Mouse (Mus musculus): ENCODE measurements at regions not wholly inside any gene's neighbourhood (a gene's known extent, or its start where the extent isn't known, plus 50 kb on each side); places are given as distances from the start of the nearest gene placed in this dataset.

GRCm38 (mm10) chr19:26051478-26052215, 379.4 kb downstream of the Dmrt2 start:
- H3K9ac ChIP-seq = no peak overlapping the region
- no peak for ATAC-seq (ENCODE audit: low read depth)
- WGBS (ENCODE audit: insufficient replicate concordance) = 45% methylated on average over 9 of the region's 9 CpGs
- H3K4me3 ChIP-seq (replicated peaks) = no peak overlapping the region
- H3K4me1 ChIP-seq (replicated peaks) = no peaks in the 10 kb centered on the region
- H3K36me3 ChIP-seq = no peaks in the 10 kb centered on the region
- no peak for DNase-seq
- H3K27ac ChIP-seq = no peak overlapping the region
- H3K27me3 ChIP-seq = no peaks in the 10 kb centered on the region
- H3K4me2 ChIP-seq = no peak overlapping the region
- H3K9me3 ChIP-seq (replicated peaks) = no peaks in the 10 kb centered on the region

GRCm38 (mm10) chr19:26059668-26060067, 387.5 kb downstream of the Dmrt2 start:
- Histone ChIP-seq H3K27ac (no peak overlapping the region), H3K4me1 (replicated peaks) (no peaks in the 10 kb centered on the region), H3K36me3 (no peaks in the 10 kb centered on the region), H3K27me3 (no peaks in the 10 kb centered on the region), H3K4me3 (replicated peaks) (no peak overlapping the region), H3K4me2 (no peak overlapping the region), H3K9me3 (replicated peaks) (no peaks in the 10 kb centered on the region), H3K9ac (no peak overlapping the region)
- WGBS (ENCODE audit: insufficient replicate concordance) = 75% methylated on average over 2 of the region's 2 CpGs
- ATAC-seq (ENCODE audit: low read depth) = no peak
- no peak for DNase-seq

- Histone ChIP-seq H3K4me2 (no peak overlapping the region), H3K4me3 (replicated peaks) (no peak overlapping the region), H3K4me1 (replicated peaks) (no peaks in the 10 kb centered on the region), H3K27me3 (no peaks in the 10 kb centered on the region), H3K27ac (no peak overlapping the region), H3K36me3 (no peaks in the 10 kb centered on the region), H3K9ac (no peak overlapping the region), H3K9me3 (replicated peaks) (no peaks in the 10 kb centered on the region)
- 55% methylated on average over 2 of the region's 2 CpGs for WGBS (ENCODE audit: insufficient replicate concordance)
- no peak for ATAC-seq (ENCODE audit: low read depth)
- no peak for DNase-seq
Measured at GRCm38 (mm10) chr19:26068553-26068952, 396.3 kb downstream of the Dmrt2 start.

- H3K9me3 ChIP-seq (replicated peaks) = no peaks in the 10 kb centered on the region
- no peak overlapping the region for H3K27ac ChIP-seq
- 67% methylated on average over 3 of the region's 3 CpGs for WGBS (ENCODE audit: insufficient replicate concordance)
- no peak overlapping the region for H3K4me3 ChIP-seq (replicated peaks)
- DNase-seq (no peak), ATAC-seq (ENCODE audit: low read depth) (no peak)
- no peaks in the 10 kb centered on the region for H3K4me1 ChIP-seq (replicated peaks)
- H3K36me3 ChIP-seq = no peaks in the 10 kb centered on the region
- no peak overlapping the region for H3K4me2 ChIP-seq
- no peak overlapping the region for H3K9ac ChIP-seq
- no peaks in the 10 kb centered on the region for H3K27me3 ChIP-seq
Measured at GRCm38 (mm10) chr19:26069908-26070307, 397.7 kb downstream of the Dmrt2 start.

GRCm38 (mm10) chr19:26088318-26088717, 416.1 kb downstream of the Dmrt2 start:
- WGBS (ENCODE audit: insufficient replicate concordance) = 41% methylated on average over 3 of the region's 3 CpGs
- ATAC-seq (ENCODE audit: low read depth) = no peak
- no peak overlapping the region for H3K4me2 ChIP-seq

GRCm38 (mm10) chr19:26091386-26091785, 419.2 kb downstream of the Dmrt2 start:
- Histone ChIP-seq H3K36me3 (no peaks in the 10 kb centered on the region), H3K9ac (no peak overlapping the region), H3K9me3 (replicated peaks) (no peaks in the 10 kb centered on the region), H3K27ac (no peak overlapping the region), H3K4me1 (replicated peaks) (no peaks in the 10 kb centered on the region), H3K4me2 (no peak overlapping the region), H3K27me3 (no peaks in the 10 kb centered on the region), H3K4me3 (replicated peaks) (no peak overlapping the region)
- ATAC-seq (ENCODE audit: low read depth) (no peak), DNase-seq (no peak)
- 56% methylated on average over 8 of the region's 8 CpGs for WGBS (ENCODE audit: insufficient replicate concordance)

More at GRCm38 (mm10) chr19:26088318-26088717, 416.1 kb downstream of the Dmrt2 start:
- Histone ChIP-seq H3K4me3 (replicated peaks) (no peak overlapping the region), H3K9me3 (replicated peaks) (no peaks in the 10 kb centered on the region), H3K36me3 (no peaks in the 10 kb centered on the region), H3K9ac (no peak overlapping the region), H3K4me1 (replicated peaks) (no peaks in the 10 kb centered on the region), H3K27me3 (no peaks in the 10 kb centered on the region), H3K27ac (no peak overlapping the region)
- DNase-seq = no peak

- WGBS (ENCODE audit: insufficient replicate concordance) = 69% methylated on average over 1 of the region's 1 CpGs
- no peaks in the 10 kb centered on the region for H3K36me3 ChIP-seq
- ATAC-seq (ENCODE audit: low read depth) = no peak
- no peak overlapping the region for H3K27ac ChIP-seq
- H3K27me3 ChIP-seq = no peaks in the 10 kb centered on the region
- no peaks in the 10 kb centered on the region for H3K4me1 ChIP-seq (replicated peaks)
- no peak overlapping the region for H3K4me2 ChIP-seq
- DNase-seq = no peak
- H3K9me3 ChIP-seq (replicated peaks) = no peaks in the 10 kb centered on the region
- H3K9ac ChIP-seq = no peak overlapping the region
- no peak overlapping the region for H3K4me3 ChIP-seq (replicated peaks)
Measured at GRCm38 (mm10) chr19:26093844-26094243, 421.6 kb downstream of the Dmrt2 start.

GRCm38 (mm10) chr19:26114326-26114725, 442.1 kb downstream of the Dmrt2 start:
- H3K9ac ChIP-seq = no peak overlapping the region
- no peaks in the 10 kb centered on the region for H3K9me3 ChIP-seq (replicated peaks)
- DNase-seq (no peak), ATAC-seq (ENCODE audit: low read depth) (no peak)
- no peak overlapping the region for H3K27ac ChIP-seq
- H3K36me3 ChIP-seq = no peaks in the 10 kb centered on the region
- no peaks in the 10 kb centered on the region for H3K27me3 ChIP-seq
- H3K4me1 ChIP-seq (replicated peaks) = no peaks in the 10 kb centered on the region
- 57% methylated on average over 6 of the region's 6 CpGs for WGBS (ENCODE audit: insufficient replicate concordance)
- H3K4me2 ChIP-seq = no peak overlapping the region
- H3K4me3 ChIP-seq (replicated peaks) = no peak overlapping the region

- no peaks in the 10 kb centered on the region for H3K27me3 ChIP-seq
- no peak overlapping the region for H3K27ac ChIP-seq
- H3K9me3 ChIP-seq (replicated peaks) = no peaks in the 10 kb centered on the region
- no peaks in the 10 kb centered on the region for H3K4me1 ChIP-seq (replicated peaks)
- H3K36me3 ChIP-seq = no peaks in the 10 kb centered on the region
- no peak for DNase-seq
- H3K4me3 ChIP-seq (replicated peaks) = no peak overlapping the region
- no peak overlapping the region for H3K9ac ChIP-seq
- no peak for ATAC-seq (ENCODE audit: low read depth)
- no peak overlapping the region for H3K4me2 ChIP-seq
- WGBS (ENCODE audit: insufficient replicate concordance) = 34% methylated on average over 2 of the region's 2 CpGs
Measured at GRCm38 (mm10) chr19:26128423-26128822, 456.2 kb downstream of the Dmrt2 start.

- WGBS (ENCODE audit: insufficient replicate concordance) = 72% methylated on average over 4 of the region's 4 CpGs
- ATAC-seq (ENCODE audit: low read depth) (no peak), DNase-seq (no peak)
- Histone ChIP-seq H3K4me2 (no peak overlapping the region), H3K36me3 (no peaks in the 10 kb centered on the region), H3K9ac (no peak overlapping the region), H3K4me1 (replicated peaks) (no peaks in the 10 kb centered on the region), H3K4me3 (replicated peaks) (no peak overlapping the region), H3K27me3 (no peaks in the 10 kb centered on the region), H3K27ac (no peak overlapping the region), H3K9me3 (replicated peaks) (no peaks in the 10 kb centered on the region)
Measured at GRCm38 (mm10) chr19:26134385-26134784, 462.2 kb downstream of the Dmrt2 start.

GRCm38 (mm10) chr19:26135398-26136104, 463.3 kb downstream of the Dmrt2 start:
- H3K9me3 ChIP-seq (replicated peaks) = no peaks in the 10 kb centered on the region
- H3K36me3 ChIP-seq = no peaks in the 10 kb centered on the region
- H3K27me3 ChIP-seq = no peaks in the 10 kb centered on the region
- H3K27ac ChIP-seq = no peak overlapping the region
- no peaks in the 10 kb centered on the region for H3K4me1 ChIP-seq (replicated peaks)
- 36% methylated on average over 2 of the region's 2 CpGs for WGBS (ENCODE audit: insufficient replicate concordance)
- ATAC-seq (ENCODE audit: low read depth) (no peak), DNase-seq (no peak)
- no peak overlapping the region for H3K4me2 ChIP-seq
- H3K4me3 ChIP-seq (replicated peaks) = no peak overlapping the region
- no peak overlapping the region for H3K9ac ChIP-seq

- no peak overlapping the region for H3K27ac ChIP-seq
- no peak for ATAC-seq (ENCODE audit: low read depth)
- no peaks in the 10 kb centered on the region for H3K9me3 ChIP-seq (replicated peaks)
- no peaks in the 10 kb centered on the region for H3K27me3 ChIP-seq
- H3K36me3 ChIP-seq = no peaks in the 10 kb centered on the region
- H3K4me2 ChIP-seq = no peak overlapping the region
- WGBS (ENCODE audit: insufficient replicate concordance) = 39% methylated on average over 2 of the region's 2 CpGs
- no peak for DNase-seq
- H3K9ac ChIP-seq = no peak overlapping the region
- H3K4me3 ChIP-seq (replicated peaks) = no peak overlapping the region
- no peaks in the 10 kb centered on the region for H3K4me1 ChIP-seq (replicated peaks)
Measured at GRCm38 (mm10) chr19:26140647-26141046, 464.2 kb upstream of the Smarca2 start.

All from liver, embryonic 13.5 days (tissue).